Mouse (Mus musculus) cerebellum, adult 2 months (tissue): Measurements from ENCODE around the gene Mamdc2.
A peak's percentile ranks its signal among the peaks of the same experiment; 100 is the strongest.

Source experiments
- CTCF ChIP-seq: fragments of 200-500 bp; IDR thresholded peaks from 2 replicates; pipeline ENCODE4 v1.5.1; 2011; ENCODE audit warnings: low read depth, mild to moderate bottlenecking, control low read depth, low read length, moderate library complexity, borderline replicate concordance; ENCODE audit not compliant: insufficient read depth
- POLR2A ChIP-seq: fragments of 200-500 bp; IDR thresholded peaks from 2 replicates; pipeline ENCODE4 v1.6.1; 2011; ENCODE audit warnings: low read length, control low read depth, borderline replicate concordance; ENCODE audit not compliant: insufficient read depth

GRCm38 (mm10) chr19:23298917-23299316, 149.3 kb downstream of the Mamdc2 start:
- peak; percentile 20; the same call in 1 of the 2 replicates for TF ChIP-seq CTCF
- no peak for TF ChIP-seq POLR2A
